Mouse (Mus musculus): ENCODE results near the gene Gm28269.

DNA sequence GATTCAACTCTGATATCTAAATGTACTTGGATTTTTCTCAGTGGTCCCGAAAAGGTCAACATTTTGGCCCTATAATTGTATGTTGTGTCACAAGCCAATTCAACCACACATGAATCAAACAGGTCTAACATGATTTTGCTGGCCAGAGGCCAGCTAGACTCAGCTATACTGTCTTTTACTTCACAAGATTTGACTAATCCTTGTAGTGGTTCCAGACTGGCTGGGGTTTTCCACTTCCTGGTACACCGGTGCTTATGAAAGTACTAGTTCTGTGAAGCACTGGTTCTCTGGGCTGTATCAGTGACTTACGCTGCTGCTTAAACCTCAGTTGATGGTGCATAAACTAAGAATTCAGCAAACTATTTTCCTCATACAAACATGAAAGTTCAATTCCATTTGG lies 49.2 kb downstream of the Gm28269 start:
- TF ChIP-seq CTCF (IDR thresholded peaks at IDR 0.05; ENCODE audit: borderline replicate concordance, insufficient read depth, low read length) (no peak), POLR2A (IDR thresholded peaks at IDR 0.05; ENCODE audit: low read depth, low read length) (no peak)

Measured in embryonic fibroblast, embryonic 13.5 days (primary cell).